Comparison of ENCODE assay signal across 10 mouse cellular contexts in genomic region chr9:69084720-69085661, GRCm38 (mm10).
A peak's percentile ranks its signal among the peaks of the same experiment; 100 is the strongest.
DNase-seq lines count a peak whose midpoint lies in the region; ATAC-seq and TF ChIP-seq lines count a peak whose summit lies in the region.
"Had no signal": no experiment of that assay in that cellular context is flagged by ENCODE, and none has a peak within 500 bp of the region (broad histone marks: within the 10 kb centered on the region; RNA-seq: fewer than 3 reads in every experiment).

No protein-coding gene starts in this region.

- no peak overlapping the region for H3K4me2 ChIP-seq in heart, embryonic 14.5 days (ENCODE audit: low read length)
- H3K4me2 ChIP-seq in heart, embryonic 12.5 days = no peak overlapping the region
- H3K4me2 ChIP-seq in kidney, postnatal 0 days (ENCODE audit: low read length) = peak overlapping the region; percentile 8; the same call in 1 of the 2 replicates
- no peak overlapping the region for H3K4me2 ChIP-seq in midbrain, embryonic 16.5 days (ENCODE audit: low read length)
- H3K4me2 ChIP-seq: liver, embryonic 13.5 days had no signal

- DNase-seq in cerebellum, postnatal 10 days = peak; percentile 55 to 71
- peak; percentile 57 for DNase-seq in kidney, postnatal 0 days (ENCODE audit: low spot score)
- DNase-seq in thymus, adult 18-20 months = no peak
- no peak for DNase-seq in left cerebral cortex, adult 8-10 months (ENCODE audit: low spot score in 2 of 2)
- DNase-seq in gastrocnemius, postnatal 4 days (ENCODE audit: low spot score in 2 of 2) = no peak
- DNase-seq: liver, embryonic 13.5 days; spleen, adult 18-20 months had no signal

- peaks cover 8 to 11% of the 10 kb centered on the region in 2 experiments; a peak in 3 of 4 replicates for H3K4me1 ChIP-seq in heart, embryonic 14.5 days (ENCODE audit: control insufficient read depth in 2 of 2, insufficient read depth in 2 of 2, low read length in 2 of 2)
- peaks cover 12% of the 10 kb centered on the region for H3K4me1 ChIP-seq in heart, embryonic 12.5 days (replicated peaks)
- H3K4me1 ChIP-seq in kidney, postnatal 0 days (replicated peaks; ENCODE audit: insufficient read depth, low read length) = peaks cover 9% of the 10 kb centered on the region; the same call in 1 of the 2 replicates
- peaks cover 16% of the 10 kb centered on the region for H3K4me1 ChIP-seq in midbrain, embryonic 16.5 days (ENCODE audit: control insufficient read depth, insufficient read depth, low read length)

- 0 out of 2 replicates have a peak, but pooled peaks have one; percentile 50 for ATAC-seq in heart, embryonic 14.5 days (ENCODE audit: insufficient number of reproducible peaks, insufficient read depth, low FRiP score, low read depth)
- no peak for ATAC-seq in heart, embryonic 12.5 days (ENCODE audit: insufficient number of reproducible peaks, low FRiP score)
- ATAC-seq in kidney, postnatal 0 days (replicated peaks; ENCODE audit: low FRiP score, low read depth) = peak; percentile 87
- peak; percentile 52; the same call in 1 of the 2 replicates for ATAC-seq in midbrain, embryonic 16.5 days

- H3K4me3 ChIP-seq in heart, embryonic 14.5 days (ENCODE audit: control insufficient read depth in 1 of 2, insufficient read depth in 1 of 2, low read depth in 1 of 2, low read length in 2 of 2) = no peak overlapping the region
- H3K4me3 ChIP-seq in heart, embryonic 12.5 days = no peak overlapping the region
- H3K4me3 ChIP-seq in kidney, postnatal 0 days (replicated peaks; ENCODE audit: low read depth, low read length) = no peak overlapping the region
- H3K4me3 ChIP-seq in midbrain, embryonic 16.5 days (ENCODE audit: low read depth, low read length) = no peak overlapping the region
- H3K4me3 ChIP-seq: liver, embryonic 13.5 days had no signal

- 51% methylated on average over 14 of the region's 14 CpGs for WGBS in heart, embryonic 14.5 days
- 55% methylated on average over 14 of the region's 14 CpGs for WGBS in heart, embryonic 12.5 days
- WGBS in kidney, postnatal 0 days = 38% methylated on average over 14 of the region's 14 CpGs
- WGBS in midbrain, embryonic 16.5 days = 58% methylated on average over 14 of the region's 14 CpGs

- H3K27me3 ChIP-seq in heart, embryonic 14.5 days (ENCODE audit: control insufficient read depth, insufficient read depth, low read length) = no peaks in the 10 kb centered on the region
- 0 out of 2 replicates have a peak, but pooled peaks cover 15% of the 10 kb centered on the region for H3K27me3 ChIP-seq in heart, embryonic 12.5 days (replicated peaks)
- H3K27me3 ChIP-seq in kidney, postnatal 0 days (ENCODE audit: insufficient read depth, low read length) = no peaks in the 10 kb centered on the region
- H3K27me3 ChIP-seq in midbrain, embryonic 16.5 days (ENCODE audit: control insufficient read depth, insufficient read depth, low read depth, low read length) = no peaks in the 10 kb centered on the region
- H3K27me3 ChIP-seq: liver, embryonic 13.5 days had no signal

- no peak for TF ChIP-seq CTCF in kidney, postnatal 0 days (IDR thresholded peaks at IDR 0.05; ENCODE audit: low read depth)

- H3K36me3 ChIP-seq in heart, embryonic 14.5 days (ENCODE audit: control insufficient read depth, insufficient read depth, low read length) = no peaks in the 10 kb centered on the region
- H3K36me3 ChIP-seq in heart, embryonic 12.5 days = no peaks in the 10 kb centered on the region
- no peaks in the 10 kb centered on the region for H3K36me3 ChIP-seq in kidney, postnatal 0 days (ENCODE audit: insufficient read depth, low read length)
- H3K36me3 ChIP-seq in midbrain, embryonic 16.5 days (ENCODE audit: control insufficient read depth, insufficient read depth, low read length) = no peaks in the 10 kb centered on the region
- H3K36me3 ChIP-seq: liver, embryonic 13.5 days had no signal

- H3K9ac ChIP-seq in heart, embryonic 14.5 days (ENCODE audit: low read length) = no peak overlapping the region
- H3K9ac ChIP-seq in heart, embryonic 12.5 days = no peak overlapping the region
- 0 out of 2 replicates have a peak overlapping the region, but pooled peaks have one; percentile 27 for H3K9ac ChIP-seq in kidney, postnatal 0 days (ENCODE audit: low read depth, low read length)
- 0 out of 2 replicates have a peak overlapping the region, but pooled peaks have one; percentile 8 for H3K9ac ChIP-seq in midbrain, embryonic 16.5 days (ENCODE audit: low read depth, low read length)
- H3K9ac ChIP-seq: liver, embryonic 13.5 days had no signal

- no peak overlapping the region for H3K27ac ChIP-seq in heart, embryonic 14.5 days (replicated peaks in 1 of 2; ENCODE audit: control insufficient read depth in 1 of 2, insufficient read depth in 1 of 2, low read depth in 2 of 2, low read length in 2 of 2)
- no peak overlapping the region for H3K27ac ChIP-seq in heart, embryonic 12.5 days (ENCODE audit: poor library complexity, severe bottlenecking)
- peak overlapping the region; percentile 66 for H3K27ac ChIP-seq in kidney, postnatal 0 days
- peak overlapping the region; percentile 56; the same call in 1 of the 2 replicates for H3K27ac ChIP-seq in midbrain, embryonic 16.5 days (ENCODE audit: low read length)
- H3K27ac ChIP-seq: liver, embryonic 13.5 days had no signal

- no peaks in the 10 kb centered on the region for H3K9me3 ChIP-seq in heart, embryonic 14.5 days (ENCODE audit: control insufficient read depth, low read length)
- H3K9me3 ChIP-seq in heart, embryonic 12.5 days (replicated peaks) = no peaks in the 10 kb centered on the region
- no peaks in the 10 kb centered on the region for H3K9me3 ChIP-seq in kidney, postnatal 0 days (replicated peaks; ENCODE audit: low read length)
- no peaks in the 10 kb centered on the region for H3K9me3 ChIP-seq in midbrain, embryonic 16.5 days (replicated peaks; ENCODE audit: control insufficient read depth, low read length, poor library complexity, severe bottlenecking)
- H3K9me3 ChIP-seq: liver, embryonic 13.5 days had no signal

Comparison
In these comparisons a context has a peak if more than half of its experiments do, and no peak if none do; other contexts are left out.
1. H3K27ac ChIP-seq: peak in kidney, postnatal 0 days (single experiment) and midbrain, embryonic 16.5 days (single experiment); none in heart, embryonic 14.5 days (0 of 2) and heart, embryonic 12.5 days (single experiment).
2. H3K9ac ChIP-seq: peak in kidney, postnatal 0 days (single experiment) and midbrain, embryonic 16.5 days (single experiment); none in heart, embryonic 14.5 days (single experiment) and heart, embryonic 12.5 days (single experiment).
3. DNase-seq: peak in cerebellum, postnatal 10 days (2 of 2) and kidney, postnatal 0 days (single experiment); none in thymus, adult 18-20 months (0 of 2), left cerebral cortex, adult 8-10 months (0 of 2) and gastrocnemius, postnatal 4 days (0 of 2).